Mouse (Mus musculus): Measurements from ENCODE around the gene H2-T24.

DNA sequence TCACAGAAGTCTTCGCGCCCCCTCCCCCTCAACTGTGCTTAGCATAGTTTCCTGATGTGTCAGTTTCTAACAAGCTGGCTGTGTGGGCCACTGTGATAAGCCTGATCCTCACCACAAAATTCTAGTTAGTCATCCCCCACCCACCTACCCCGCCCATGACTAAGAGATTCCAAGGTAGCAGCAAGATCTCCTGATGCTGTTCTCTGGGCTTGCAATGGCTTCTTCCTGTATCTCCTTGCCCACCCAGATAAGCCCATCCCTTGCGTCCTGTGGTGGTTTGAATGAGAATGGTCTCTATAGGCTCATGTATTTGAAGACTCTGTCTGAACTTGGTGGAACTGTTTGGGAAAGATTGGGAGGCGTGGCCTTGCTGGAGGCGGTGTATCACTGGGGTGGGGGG is 18.4 kb downstream of the H2-T24 start:
- TF ChIP-seq CTCF (IDR thresholded peaks at IDR 0.05; ENCODE audit: insufficient read depth, low read depth, low read length), result no peak
- TF ChIP-seq POLR2A (IDR thresholded peaks at IDR 0.05; ENCODE audit: insufficient read depth, low read depth, low read length), result no peak

Data from olfactory bulb, adult 2 months (tissue).